Mouse (Mus musculus): ENCODE results near the gene C1galt1.

- TF ChIP-seq CTCF (IDR thresholded peaks at IDR 0.05; ENCODE audit: borderline replicate concordance, extremely low read depth, insufficient read depth, insufficient read length), result no peak
- TF ChIP-seq POLR2A (IDR thresholded peaks at IDR 0.05; ENCODE audit: borderline replicate concordance, extremely low read depth, insufficient read depth, insufficient read length, poor library complexity, severe bottlenecking), result no peak
Measured at GRCm38 (mm10) chr6:7886685-7887004, 42.0 kb downstream of the C1galt1 start.
